Mouse (Mus musculus) E14TG2a.4 (cell line): ENCODE measurements at regions not wholly inside any gene's neighbourhood (a gene's known extent, or its start where the extent isn't known, plus 50 kb on each side); places are given as distances from the start of the nearest gene placed in this dataset.

Experiments
- H3K27me3 ChIP-seq: 2 replicates; pipeline ENCODE4 v1.6.1; 2014; ENCODE audit warnings: low read length, control low read depth; ENCODE audit not compliant: insufficient read depth
- H3K36me3 ChIP-seq: 2 replicates; pipeline ENCODE4 v1.6.1; 2014; ENCODE audit warnings: low read length, control low read depth; ENCODE audit not compliant: insufficient read depth
- H3K4me1 ChIP-seq: replicated peaks from 2 replicates; pipeline ENCODE4 v1.6.1; 2014; ENCODE audit warnings: low read depth, low read length, control low read depth
- H3K4me3 ChIP-seq: replicated peaks from 2 replicates; pipeline ENCODE4 v1.5.1; 2014; ENCODE audit warnings: mild to moderate bottlenecking, low read length
- H3K9me3 ChIP-seq: 2 replicates; pipeline ENCODE4 v1.6.1; 2014; ENCODE audit warnings: low read length, control low read depth
- CTCF ChIP-seq: conservative IDR thresholded peaks from 2 replicates; pipeline ENCODE4 v1.5.1; 2014; ENCODE audit warnings: low read length
- NANOG ChIP-seq: IDR thresholded peaks from 2 replicates; pipeline ENCODE4 v1.6.1; 2014; ENCODE audit warnings: borderline replicate concordance, low read length, mixed read lengths
- POU5F1 ChIP-seq: IDR thresholded peaks from 2 replicates; pipeline ENCODE4 v1.6.1; 2014; ENCODE audit warnings: low read length, borderline replicate concordance

DNA sequence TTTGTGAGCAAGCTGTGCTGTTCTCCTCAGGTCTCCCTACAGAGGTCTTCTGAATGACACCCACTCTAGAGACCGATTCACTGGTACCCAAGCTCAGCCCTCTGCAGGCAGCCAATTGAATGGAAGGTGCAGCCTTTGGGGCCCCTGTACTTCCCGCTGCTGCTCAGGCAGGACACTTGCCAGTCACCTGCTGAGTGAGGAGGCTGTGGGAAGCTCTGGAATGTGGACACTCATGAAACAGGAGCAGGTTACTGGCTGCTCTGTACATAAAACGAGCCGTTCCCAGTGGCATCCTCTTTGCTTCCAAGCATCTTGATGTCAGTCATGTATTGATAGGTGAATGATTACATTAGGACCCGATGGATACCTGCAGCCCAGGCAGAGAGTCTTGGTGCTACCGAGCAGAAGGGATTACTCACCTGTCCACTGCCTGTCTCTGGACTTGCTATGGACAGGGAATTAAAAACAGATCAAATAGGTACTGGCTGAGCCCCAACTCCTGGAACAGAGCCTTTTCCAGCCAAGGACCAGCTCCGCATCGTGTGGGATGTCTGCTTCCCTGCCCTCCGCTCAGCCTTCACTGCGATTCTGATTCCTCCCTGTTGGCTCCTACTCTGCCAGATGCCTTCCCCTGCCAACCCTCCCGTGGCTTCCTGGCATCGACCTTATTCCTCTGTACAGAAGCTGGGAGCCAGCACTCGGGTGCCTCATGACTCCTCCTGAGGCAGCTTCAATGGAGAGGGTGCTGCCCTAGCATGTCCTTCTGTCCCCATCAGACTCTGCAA is 593.2 kb downstream of the Tbc1d22a start:
- no peaks in the 10 kb centered on the region for H3K9me3 ChIP-seq
- no peaks in the 10 kb centered on the region for H3K4me1 ChIP-seq
- TF ChIP-seq CTCF (no peak), POU5F1 (no peak), NANOG (no peak)
- H3K4me3 ChIP-seq, result no peak overlapping the region
- no peaks in the 10 kb centered on the region for H3K36me3 ChIP-seq
- H3K27me3 ChIP-seq, result no peaks in the 10 kb centered on the region

DNA sequence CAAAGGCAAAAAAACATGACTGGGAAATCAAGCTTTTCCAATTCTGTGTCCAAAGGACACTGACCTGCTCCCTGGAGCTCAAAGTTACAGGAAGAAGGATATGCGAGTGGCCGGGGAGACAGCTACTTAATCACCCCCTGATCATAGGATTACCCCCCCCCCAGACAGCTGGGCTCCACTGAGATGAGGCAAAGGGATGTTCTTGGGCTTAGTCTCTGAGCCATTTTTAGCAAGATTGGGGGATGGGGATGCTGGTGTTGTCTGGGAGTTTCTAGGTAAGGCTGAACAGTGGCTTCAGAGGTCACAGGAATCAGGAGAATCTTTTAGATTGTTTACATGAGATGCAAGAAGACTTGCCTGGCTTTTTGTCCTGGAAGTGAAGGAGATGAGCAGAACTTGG is 597.6 kb downstream of the Tbc1d22a start:
- Histone ChIP-seq H3K36me3 (no peaks in the 10 kb centered on the region), H3K27me3 (no peaks in the 10 kb centered on the region), H3K4me3 (no peak overlapping the region), H3K9me3 (peaks cover 5% of the 10 kb centered on the region), H3K4me1 (no peaks in the 10 kb centered on the region)
- no peak for TF ChIP-seq NANOG
- TF ChIP-seq POU5F1, result no peak
- no peak for TF ChIP-seq CTCF

DNA sequence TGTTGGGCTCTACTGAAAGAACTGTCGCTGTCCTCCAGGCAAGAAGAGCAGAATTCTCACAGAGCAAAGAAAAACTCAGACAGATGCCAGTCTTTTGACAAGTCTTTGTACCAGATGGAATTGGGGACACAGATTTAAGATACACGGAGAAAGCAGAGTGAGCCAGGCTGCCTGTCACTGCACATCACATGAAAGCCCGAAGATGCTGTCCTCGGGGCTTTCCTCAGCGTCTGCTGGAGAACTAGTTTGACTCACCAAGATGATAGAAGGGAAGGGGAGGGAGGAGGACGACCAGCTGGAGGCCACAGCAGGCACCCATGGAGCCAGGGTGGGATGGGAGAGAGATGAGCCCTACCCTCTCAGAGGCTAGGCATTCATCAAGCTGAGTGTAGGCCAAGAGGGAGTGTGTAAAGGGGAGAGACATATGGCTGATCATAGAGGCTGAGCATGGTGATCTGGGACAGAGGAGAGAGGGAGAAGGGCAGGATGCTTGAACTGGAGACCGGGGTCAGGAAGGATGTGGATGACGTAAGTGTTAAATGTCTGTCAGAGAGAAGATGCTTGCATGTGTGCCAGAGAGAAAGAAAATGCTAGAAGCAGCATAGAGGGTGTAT is 600.7 kb downstream of the Tbc1d22a start:
- H3K4me3 ChIP-seq, result no peak overlapping the region
- no peaks in the 10 kb centered on the region for H3K27me3 ChIP-seq
- H3K36me3 ChIP-seq, result no peaks in the 10 kb centered on the region
- no peaks in the 10 kb centered on the region for H3K4me1 ChIP-seq
- H3K9me3 ChIP-seq, result peaks cover 16% of the 10 kb centered on the region
- TF ChIP-seq CTCF (no peak), NANOG (no peak), POU5F1 (no peak)

DNA sequence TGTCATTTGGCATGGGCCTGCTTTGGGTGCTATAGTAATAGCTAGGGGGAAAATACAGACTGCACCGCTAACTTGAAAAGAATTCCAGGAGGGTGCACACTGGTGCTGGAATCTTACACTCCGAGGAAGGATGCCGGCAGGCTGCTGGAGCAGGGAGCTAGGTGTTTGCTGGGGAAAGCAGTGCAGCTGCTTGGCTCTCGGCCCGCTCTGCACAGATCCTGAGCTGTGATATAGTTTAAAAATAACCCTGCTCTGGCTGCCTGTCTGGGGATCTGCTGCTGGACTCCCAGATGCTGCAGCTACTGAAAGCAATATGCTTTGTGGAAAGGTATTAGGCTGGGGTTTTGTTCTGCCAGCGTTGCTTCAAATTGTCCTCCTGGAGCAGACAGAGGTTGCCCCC is 621.7 kb downstream of the Tbc1d22a start:
- Histone ChIP-seq H3K27me3 (no peaks in the 10 kb centered on the region), H3K4me1 (no peaks in the 10 kb centered on the region), H3K36me3 (no peaks in the 10 kb centered on the region), H3K9me3 (no peaks in the 10 kb centered on the region), H3K4me3 (no peak overlapping the region)
- no peak for TF ChIP-seq CTCF
- no peak for TF ChIP-seq POU5F1
- no peak for TF ChIP-seq NANOG

DNA sequence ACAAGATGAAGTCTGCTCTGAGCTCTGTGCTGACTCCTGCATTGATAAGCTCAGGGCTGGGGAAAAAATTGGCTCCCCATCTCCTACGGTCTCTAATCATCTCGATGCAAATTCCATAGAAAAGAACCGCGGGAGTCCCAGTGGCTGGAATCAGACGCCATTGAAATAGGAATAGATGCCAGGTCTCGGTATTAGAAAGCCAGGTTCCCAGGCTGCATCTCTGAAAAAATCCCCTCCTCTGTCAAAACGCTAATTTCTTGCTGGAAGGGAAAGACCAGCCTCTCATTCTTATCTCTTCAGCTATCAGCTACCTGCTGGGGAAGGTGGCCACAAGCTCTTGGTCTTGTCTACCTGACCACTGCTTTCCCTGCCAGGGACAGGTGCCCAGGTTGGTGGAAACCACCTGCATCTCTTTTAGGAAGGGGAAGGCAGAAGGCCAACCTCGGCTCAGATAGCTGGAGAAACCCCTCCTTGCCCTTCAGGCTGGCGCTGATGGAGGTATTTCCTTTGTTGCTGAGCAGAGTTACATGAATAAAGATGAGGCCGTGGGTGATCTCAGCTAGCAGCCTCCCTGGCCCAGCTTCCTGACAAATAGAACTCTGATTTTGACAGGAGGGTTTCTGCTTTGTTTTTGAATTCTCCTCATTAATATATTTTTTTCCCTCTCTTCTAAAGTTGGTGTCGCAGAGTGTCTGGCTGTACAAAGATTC is 638.1 kb downstream of the Tbc1d22a start:
- H3K36me3 ChIP-seq, result no peaks in the 10 kb centered on the region
- no peaks in the 10 kb centered on the region for H3K9me3 ChIP-seq
- H3K4me3 ChIP-seq, result no peak overlapping the region
- TF ChIP-seq CTCF (no peak), NANOG (no peak), POU5F1 (no peak)
- no peaks in the 10 kb centered on the region for H3K27me3 ChIP-seq
- no peaks in the 10 kb centered on the region for H3K4me1 ChIP-seq

DNA sequence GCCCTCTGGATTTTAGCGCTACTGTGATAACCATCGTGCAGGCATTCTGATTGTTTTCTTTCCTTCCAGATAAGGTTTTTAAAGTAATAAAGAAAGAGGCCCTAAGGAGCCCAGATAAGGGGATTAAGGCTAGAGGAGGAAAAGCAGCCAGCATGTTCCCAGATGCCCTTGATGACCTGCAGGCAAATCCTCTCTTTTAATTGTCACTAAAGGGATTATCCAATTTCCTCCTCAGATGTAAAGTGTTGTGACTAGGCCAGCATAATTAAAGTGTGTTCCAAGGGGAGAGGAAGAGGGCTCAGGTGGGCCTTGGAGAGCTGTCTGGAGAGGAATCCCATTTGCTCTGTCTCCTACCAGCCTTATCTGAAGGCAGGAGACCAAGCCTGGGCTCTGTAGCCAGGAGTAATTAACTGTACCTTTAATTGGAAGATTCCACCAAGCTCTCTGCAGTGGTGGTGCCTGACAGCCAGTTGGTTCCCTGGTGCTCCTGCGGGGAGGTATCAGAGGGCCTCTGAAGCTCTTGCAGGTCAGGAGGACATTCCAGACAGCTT is 644.2 kb downstream of the Tbc1d22a start:
- Histone ChIP-seq H3K4me1 (no peaks in the 10 kb centered on the region), H3K27me3 (no peaks in the 10 kb centered on the region)
- TF ChIP-seq NANOG (no peak), CTCF (no peak), POU5F1 (no peak)

DNA sequence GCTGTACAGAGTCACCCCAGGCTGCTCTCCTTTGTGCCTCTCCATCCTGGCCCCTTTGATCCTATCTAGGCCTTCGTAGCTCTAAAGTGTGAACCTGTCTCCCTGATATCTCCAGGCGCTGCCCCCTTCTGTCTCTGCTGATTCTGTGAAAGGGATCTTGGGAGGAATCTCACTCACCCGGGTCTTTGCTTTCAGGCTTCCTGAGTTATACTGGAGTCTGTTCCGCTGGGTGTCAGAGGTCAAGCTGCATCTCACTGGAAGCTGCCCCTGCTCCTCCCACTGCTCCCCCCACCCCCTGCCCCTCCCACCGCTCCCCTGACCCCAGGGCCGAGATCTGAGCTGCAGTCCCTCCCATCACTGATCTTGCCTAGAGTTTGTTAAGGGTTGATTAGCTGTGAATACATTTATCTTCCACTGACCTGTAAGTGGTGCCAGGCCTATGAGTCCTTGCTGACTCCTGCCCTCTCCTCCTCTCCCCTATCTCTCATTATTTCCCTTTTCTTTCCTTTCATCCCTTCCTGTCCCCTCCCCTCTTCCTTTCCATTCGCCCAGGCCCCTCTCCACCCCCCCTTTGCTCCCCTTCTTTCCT is 661.6 kb downstream of the Tbc1d22a start:
- Histone ChIP-seq H3K36me3 (no peaks in the 10 kb centered on the region), H3K4me1 (no peaks in the 10 kb centered on the region), H3K9me3 (no peaks in the 10 kb centered on the region), H3K27me3 (no peaks in the 10 kb centered on the region), H3K4me3 (no peak overlapping the region)
- no peak for TF ChIP-seq POU5F1

More for the DNA sequence above, 644.2 kb downstream of the Tbc1d22a start:
- H3K36me3 ChIP-seq, result no peaks in the 10 kb centered on the region
- peaks cover 13% of the 10 kb centered on the region for H3K9me3 ChIP-seq
- no peak overlapping the region for H3K4me3 ChIP-seq

DNA sequence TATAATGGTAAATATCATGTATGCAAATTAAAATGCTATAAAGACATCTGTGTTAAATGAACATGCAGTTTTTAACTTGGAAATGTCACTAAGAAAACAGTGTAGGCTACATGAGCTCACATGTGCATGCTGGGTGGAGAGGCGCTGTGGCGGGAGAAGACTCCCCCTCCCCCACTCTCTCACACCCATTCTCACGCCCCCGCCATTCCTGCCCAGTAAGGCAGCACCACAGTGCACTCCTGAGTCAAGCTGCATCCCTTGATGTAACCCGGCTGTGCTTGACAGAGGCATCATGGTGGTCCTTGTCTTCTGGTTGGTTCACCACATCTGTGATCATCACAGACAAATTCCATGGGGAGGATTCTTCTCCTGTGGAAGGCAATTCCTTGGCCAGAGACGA is 647.1 kb upstream of the Fam19a5 start:
- no peak for TF ChIP-seq POU5F1
- no peak for TF ChIP-seq NANOG
- TF ChIP-seq CTCF, result no peak
- no peaks in the 10 kb centered on the region for H3K36me3 ChIP-seq
- H3K27me3 ChIP-seq, result no peaks in the 10 kb centered on the region
- no peaks in the 10 kb centered on the region for H3K9me3 ChIP-seq
- no peak overlapping the region for H3K4me3 ChIP-seq
- peaks cover 6% of the 10 kb centered on the region for H3K4me1 ChIP-seq
